Mouse (Mus musculus) heart, postnatal 0 days (tissue): ENCODE results near the gene Mast2. TPM values are rescaled to one million over a fixed set of nuclear protein-coding genes. Genes with fewer than 3 reads are reported as not detected.

Experiments used
- ATAC-seq: fragments of 200-750 bp; cut with Nextera tagmentation; 2 replicates; pipeline ENCODE4 v1.8.0; 2017; ENCODE audit warnings: low read depth, moderate number of reproducible peaks, moderate library complexity; ENCODE audit not compliant: insufficient read depth
- DNase-seq: peaks from one replicate; pipeline ENCODE4 v3.0.0-alpha.2; 2016; ENCODE audit warnings: low spot score
- H3K27ac ChIP-seq: fragments of 300-500 bp; sonication (generic); 2 replicates; pipeline ENCODE4 v1.5.1; 2014; ENCODE audit warnings: low read depth, mild to moderate bottlenecking
- H3K27me3 ChIP-seq: fragments of 300-500 bp; sonication (generic); 2 replicates; pipeline ENCODE4 v1.6.1; 2014; ENCODE audit warnings: low read length, mixed read lengths; ENCODE audit not compliant: control insufficient read depth, insufficient read depth
- H3K36me3 ChIP-seq: fragments of 300-500 bp; sonication (generic); replicated peaks from 2 replicates; pipeline ENCODE4 v1.6.1; 2014; ENCODE audit warnings: low read length, mixed read lengths; ENCODE audit not compliant: control insufficient read depth, insufficient read depth
- H3K4me1 ChIP-seq: fragments of 300-500 bp; sonication (generic); 2 replicates; pipeline ENCODE4 v1.6.1; 2014; ENCODE audit warnings: antibody characterized with exemption; ENCODE audit not compliant: control insufficient read depth, insufficient read depth
- H3K4me2 ChIP-seq: fragments of 300-500 bp; sonication (generic); 2 replicates; pipeline ENCODE4 v1.6.1; 2014; ENCODE audit warnings: low read depth, mild to moderate bottlenecking, low read length, moderate library complexity
- H3K4me3 ChIP-seq: fragments of 300-500 bp; sonication (generic); 2 replicates; pipeline ENCODE4 v1.5.1; 2014; ENCODE audit warnings: low read depth, low read length
- H3K9ac ChIP-seq: fragments of 300-500 bp; sonication (generic); replicated peaks from 2 replicates; pipeline ENCODE4 v1.6.1; 2014; ENCODE audit warnings: low read depth, low read length, mixed read lengths
- H3K9me3 ChIP-seq: fragments of 300-500 bp; sonication (generic); replicated peaks from 2 replicates; pipeline ENCODE4 v1.6.1; 2016; ENCODE audit warnings: low read length; ENCODE audit not compliant: control insufficient read depth
- CTCF ChIP-seq: IDR thresholded peaks from 2 replicates; pipeline ENCODE4 v1.5.1; 2016; ENCODE audit warnings: antibody characterized with exemption, control low read depth, low read depth
- EP300 ChIP-seq: IDR thresholded peaks from 2 replicates; pipeline ENCODE4 v1.6.1; 2016; ENCODE audit warnings: antibody characterized with exemption, low read depth
- WGBS: fragments of 180-500 bp; shearing (Covaris S2); extraction: QIAGEN DNeasy Blood & Tissue Kit; methylation state at CpG from one replicate; pipeline ENCODE4 v1.1.7; 2014; 5-methylcytosine and 5-hydroxymethylcytosine counted together
- polyA plus RNA-seq: library from polyadenylated mRNA; unstranded; fragments of >200 nt; fragmentation: Nextera tagmentation; extraction: Ambion mirVana; gene quantifications from 2 replicates; pipeline ENCODE4 v1.2.1, GENCODE M21; 2015
- total RNA-seq: library from RNA; depleted of rRNA; stranded (reverse); fragments of >200 nt; gene quantifications from 2 replicates; pipeline ENCODE4 v1.2.3, GENCODE M21; 2014; ENCODE audit warnings: low replicate concordance

Gene Mast2
- total and polyA plus RNA-seq, 2 experiments from 2014 or later: 14.9 to 52.5 TPM

GRCm38 (mm10) chr4:116492460-116492859, 28.5 kb upstream of the Mast2 start:
- peaks cover 21% of the 10 kb centered on the region for H3K4me1 ChIP-seq
- no peak overlapping the region for H3K4me3 ChIP-seq
- DNase-seq: no peak
- no peak for TF ChIP-seq CTCF
- TF ChIP-seq EP300: no peak
- ATAC-seq: no peak
- no peaks in the 10 kb centered on the region for H3K36me3 ChIP-seq
- WGBS: 42% methylated on average over 4 of the region's 4 CpGs
- peak overlapping the region; percentile 44 for H3K27ac ChIP-seq
- H3K9ac ChIP-seq: no peak overlapping the region
- 0 out of 2 replicates have a peak, but pooled peaks cover 8% of the 10 kb centered on the region for H3K9me3 ChIP-seq
- H3K27me3 ChIP-seq: no peaks in the 10 kb centered on the region
- no peak overlapping the region for H3K4me2 ChIP-seq

DNA sequence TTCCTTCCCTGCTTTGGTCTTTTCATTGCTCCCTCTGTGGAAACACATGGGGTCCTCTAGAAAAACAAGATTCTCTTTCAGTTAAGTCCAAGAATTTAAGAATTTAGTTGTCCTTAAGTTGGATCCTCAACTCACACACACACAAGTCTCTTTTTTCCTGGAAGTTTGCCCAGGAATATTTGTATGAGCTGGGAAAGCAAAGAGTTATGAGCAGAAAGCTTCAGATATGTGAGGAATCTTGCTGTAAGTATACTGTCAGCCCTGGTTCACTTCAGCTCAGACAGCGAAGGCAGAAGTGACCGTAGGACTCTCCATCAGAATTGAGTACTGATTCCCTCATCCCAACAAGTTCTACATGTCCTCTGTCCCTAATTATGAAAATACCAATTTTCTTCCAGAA, 27.9 kb upstream of the Mast2 start:
- no peak for TF ChIP-seq CTCF
- no peak for TF ChIP-seq EP300
- no peak overlapping the region for H3K4me3 ChIP-seq
- peak overlapping the region; percentile 44 for H3K27ac ChIP-seq
- no peak overlapping the region for H3K9ac ChIP-seq
- 0 out of 2 replicates have a peak, but pooled peaks cover 8% of the 10 kb centered on the region for H3K9me3 ChIP-seq
- ATAC-seq (no peak), DNase-seq (peak; percentile 34)
- no peak overlapping the region for H3K4me2 ChIP-seq
- 11% methylated on average over 2 of the region's 2 CpGs for WGBS
- H3K4me1 ChIP-seq: peaks cover 21% of the 10 kb centered on the region
- H3K27me3 ChIP-seq: no peaks in the 10 kb centered on the region
- H3K36me3 ChIP-seq: no peaks in the 10 kb centered on the region

- peaks cover 21% of the 10 kb centered on the region for H3K4me1 ChIP-seq
- H3K27ac ChIP-seq: peak overlapping the region; percentile 44
- peak; percentile 83; the same call in 1 of the 2 replicates for TF ChIP-seq EP300
- TF ChIP-seq CTCF: no peak
- no peak overlapping the region for H3K9ac ChIP-seq
- 25% methylated on average over 2 of the region's 2 CpGs for WGBS
- no peaks in the 10 kb centered on the region for H3K27me3 ChIP-seq
- no peak overlapping the region for H3K4me3 ChIP-seq
- ATAC-seq: peak; percentile 81
- no peak overlapping the region for H3K4me2 ChIP-seq
- DNase-seq: peak; percentile 58
- 0 out of 2 replicates have a peak, but pooled peaks cover 8% of the 10 kb centered on the region for H3K9me3 ChIP-seq
- no peaks in the 10 kb centered on the region for H3K36me3 ChIP-seq
Measured at GRCm38 (mm10) chr4:116491119-116491536, 27.1 kb upstream of the Mast2 start.

GRCm38 (mm10) chr4:116483476-116483875, 19.5 kb upstream of the Mast2 start:
- no peak overlapping the region for H3K4me3 ChIP-seq
- ATAC-seq (peak; percentile 73; the same call in 1 of the 2 replicates), DNase-seq (peak; percentile 53)
- no peaks in the 10 kb centered on the region for H3K36me3 ChIP-seq
- peak overlapping the region; percentile 28; the same call in 1 of the 2 replicates for H3K27ac ChIP-seq
- no peaks in the 10 kb centered on the region for H3K27me3 ChIP-seq
- 11% methylated on average over 2 of the region's 2 CpGs for WGBS
- no peaks in the 10 kb centered on the region for H3K9me3 ChIP-seq
- no peak overlapping the region for H3K4me2 ChIP-seq
- no peak overlapping the region for H3K9ac ChIP-seq
- 0 out of 2 replicates have a peak, but pooled peaks cover 3% of the 10 kb centered on the region for H3K4me1 ChIP-seq
- TF ChIP-seq CTCF: no peak
- TF ChIP-seq EP300: no peak

DNA sequence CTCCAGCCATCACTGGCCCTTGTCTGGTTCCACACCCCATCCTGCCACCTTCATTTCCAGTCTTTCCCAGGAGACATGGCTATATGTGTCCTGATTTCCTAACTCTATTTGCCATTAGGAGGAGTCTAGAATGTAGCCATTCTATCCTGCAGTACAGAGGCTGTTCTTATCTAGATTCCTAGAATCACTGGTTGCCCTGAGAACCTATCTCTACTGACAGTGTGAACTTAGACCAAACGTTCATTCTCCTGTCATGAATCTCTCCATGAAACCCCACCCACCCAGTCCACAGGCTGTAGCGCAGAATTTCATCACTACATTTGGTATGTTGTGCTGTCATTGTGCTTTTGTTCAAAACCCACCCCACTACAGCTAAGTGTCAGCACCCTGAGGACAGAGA, 17.3 kb upstream of the Mast2 start:
- no peak for ATAC-seq

More for the DNA sequence above, 17.3 kb upstream of the Mast2 start:
- TF ChIP-seq EP300: no peak
- TF ChIP-seq CTCF: no peak
- H3K27ac ChIP-seq: no peak overlapping the region
- H3K4me2 ChIP-seq: no peak overlapping the region
- H3K27me3 ChIP-seq: no peaks in the 10 kb centered on the region
- 0 out of 2 replicates have a peak, but pooled peaks cover 3% of the 10 kb centered on the region for H3K4me1 ChIP-seq
- WGBS: 35% methylated on average over 2 of the region's 2 CpGs
- DNase-seq: no peak
- no peak overlapping the region for H3K9ac ChIP-seq
- no peaks in the 10 kb centered on the region for H3K36me3 ChIP-seq
- H3K4me3 ChIP-seq: no peak overlapping the region
- H3K9me3 ChIP-seq: no peaks in the 10 kb centered on the region
